Mouse (Mus musculus): ENCODE data around the gene Rbfox1.

GRCm38 (mm10) chr16:5866966-5867365, 18.2 kb upstream of the Rbfox1 start:
- TF ChIP-seq CTCF (IDR thresholded peaks at IDR 0.05; ENCODE audit: low read depth, low read length) = no peak
- TF ChIP-seq TAL1 (conservative IDR thresholded peaks at IDR 0.05; ENCODE audit: low read depth, low read length) = no peak
- TF ChIP-seq GATA2 (IDR thresholded peaks at IDR 0.05; ENCODE audit: borderline replicate concordance, low read depth, low read length) = no peak
